Mouse (Mus musculus) ZHBTc4 (cell line): Measurements from ENCODE around the gene Cdc42se1.
"Not testable (repeated sequence)": the region's sequence is repeated elsewhere in the genome, so short reads cannot be mapped to it uniquely, and the experiment has no call there.

Source experiments
- DNase-seq: peaks from one replicate; pipeline ENCODE4 v3.0.0-alpha.2; 2011; ENCODE audit warnings: low read depth, low spot score

The Cdc42se1 gene

GRCm38 (mm10) chr3:95228148-95228893, at the start of gene Cdc42se1:
Gene Cdc42se1, plus strand, starts transcription at chr3:95228732.
- peak; percentile 87 for DNase-seq

- DNase-seq: no peak
Measured at GRCm38 (mm10) chr3:95178948-95179347, 49.6 kb upstream of the Cdc42se1 start.

GRCm38 (mm10) chr3:95179890-95180289, 48.6 kb upstream of the Cdc42se1 start:
- DNase-seq: no peak

GRCm38 (mm10) chr3:95181841-95182240, 46.7 kb upstream of the Cdc42se1 start:
- no peak for DNase-seq

GRCm38 (mm10) chr3:95184796-95185577, 43.5 kb upstream of the Cdc42se1 start:
- DNase-seq: no peak

- DNase-seq: no peak
Measured at GRCm38 (mm10) chr3:95186100-95186499, 42.4 kb upstream of the Cdc42se1 start.

GRCm38 (mm10) chr3:95186888-95187287, 41.6 kb upstream of the Cdc42se1 start:
- DNase-seq: no peak

- no peak for DNase-seq
Measured at GRCm38 (mm10) chr3:95194721-95195135, 33.8 kb upstream of the Cdc42se1 start.

GRCm38 (mm10) chr3:95195772-95196171, 32.8 kb upstream of the Cdc42se1 start:
- no peak for DNase-seq

- DNase-seq: no peak
Measured at GRCm38 (mm10) chr3:95199101-95199500, 29.4 kb upstream of the Cdc42se1 start.

- peak; percentile 45 for DNase-seq
Measured at GRCm38 (mm10) chr3:95200132-95200531, 28.4 kb upstream of the Cdc42se1 start.

GRCm38 (mm10) chr3:95200562-95200961, 28.0 kb upstream of the Cdc42se1 start:
- no peak for DNase-seq

GRCm38 (mm10) chr3:95203880-95204279, 24.7 kb upstream of the Cdc42se1 start:
- no peak for DNase-seq

- DNase-seq: no peak
Measured at GRCm38 (mm10) chr3:95208286-95208685, 20.2 kb upstream of the Cdc42se1 start.

GRCm38 (mm10) chr3:95210585-95210984, 17.9 kb upstream of the Cdc42se1 start:
- no peak for DNase-seq

GRCm38 (mm10) chr3:95212889-95213608, 15.5 kb upstream of the Cdc42se1 start:
- not testable (repeated sequence) for DNase-seq

- no peak for DNase-seq
Measured at GRCm38 (mm10) chr3:95213609-95213975, 14.9 kb upstream of the Cdc42se1 start.

GRCm38 (mm10) chr3:95216655-95217254, 11.8 kb upstream of the Cdc42se1 start:
- no peak for DNase-seq

- DNase-seq: peak; percentile 98
Measured at GRCm38 (mm10) chr3:95217255-95218134, 11.0 kb upstream of the Cdc42se1 start, which contains the start of gene Gabpb2. Gene Gabpb2, minus strand, starts transcription at chr3:95217916.

GRCm38 (mm10) chr3:95218466-95219137, 9.9 kb upstream of the Cdc42se1 start:
- DNase-seq: peak; percentile 76
